Mouse (Mus musculus): Measurements from ENCODE around the gene Spata20. TPM values are rescaled to one million over a fixed set of nuclear protein-coding genes. Genes with fewer than 3 reads are reported as not detected.

Gene Spata20
- polyA plus RNA-seq, 1 experiment from 2014 or later, result not detected

GRCm38 (mm10) chr11:94461856-94462255, 24.1 kb downstream of the Spata20 start:
- no peak for DNase-seq (ENCODE audit: low spot score)
- Histone ChIP-seq H3K9me3 (replicated peaks) (no peaks in the 10 kb centered on the region), H3K4me3 (no peak overlapping the region), H3K36me3 (peaks cover 58% of the 10 kb centered on the region), H3K4me1 (peaks cover 54% of the 10 kb centered on the region), H3K27ac (replicated peaks) (no peak overlapping the region), H3K27me3 (ENCODE audit: low read depth, poor library complexity, severe bottlenecking) (no peaks in the 10 kb centered on the region)
- 95% methylated on average over 11 of the region's 11 CpGs for WGBS

DNA sequence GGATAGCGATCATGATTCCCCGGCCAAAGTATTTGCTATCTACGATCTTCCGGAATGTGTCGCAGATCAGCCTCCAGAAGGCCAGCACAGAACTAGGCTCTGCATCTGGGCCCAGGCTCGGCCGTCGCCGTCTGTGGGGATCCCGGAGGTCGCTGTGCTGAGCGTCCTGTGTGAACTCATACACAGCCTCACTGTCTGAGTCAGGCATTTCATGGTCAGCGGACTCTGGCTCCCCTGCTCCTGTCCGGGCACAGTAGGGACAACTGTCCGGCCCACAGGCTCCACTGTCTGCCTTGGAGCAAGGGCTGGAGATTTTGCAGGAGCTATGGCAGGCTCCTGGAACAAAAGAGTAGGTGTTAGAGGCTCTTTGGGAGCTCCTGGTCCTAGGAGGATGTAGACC, 29.0 kb downstream of the Spata20 start:
- Histone ChIP-seq H3K36me3 (peaks cover 87% of the 10 kb centered on the region), H3K27ac (replicated peaks) (no peak overlapping the region), H3K27me3 (ENCODE audit: low read depth, poor library complexity, severe bottlenecking) (no peaks in the 10 kb centered on the region), H3K9me3 (replicated peaks) (no peaks in the 10 kb centered on the region), H3K4me3 (no peak overlapping the region), H3K4me1 (peaks cover 34% of the 10 kb centered on the region)
- 85% methylated on average over 15 of the region's 15 CpGs for WGBS
- DNase-seq (ENCODE audit: low spot score), result no peak

DNA sequence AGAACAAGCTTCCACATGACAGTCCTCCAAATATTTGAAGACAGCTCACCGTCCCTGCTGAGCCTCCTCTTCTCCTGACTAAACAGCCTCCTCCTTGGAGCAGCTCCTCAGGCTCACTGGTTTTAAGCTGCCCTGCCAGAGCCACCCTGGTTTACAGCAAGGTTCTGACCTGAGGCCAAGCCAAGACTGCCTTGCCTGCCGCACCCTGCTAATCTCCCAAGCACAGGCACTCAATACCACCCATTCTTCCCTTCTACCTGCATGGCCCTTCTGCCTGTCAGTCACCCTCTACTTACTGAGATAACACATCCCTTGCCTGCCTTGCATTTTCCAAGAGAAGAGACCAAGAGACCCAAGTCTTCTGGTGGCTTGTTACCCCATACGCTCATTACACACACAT, 29.6 kb downstream of the Spata20 start:
- Histone ChIP-seq H3K36me3 (peaks cover 87% of the 10 kb centered on the region), H3K27ac (replicated peaks) (peak overlapping the region; percentile 53; the same call in 1 of the 2 replicates), H3K9me3 (replicated peaks) (no peaks in the 10 kb centered on the region), H3K4me3 (no peak overlapping the region), H3K27me3 (ENCODE audit: low read depth, poor library complexity, severe bottlenecking) (no peaks in the 10 kb centered on the region), H3K4me1 (peaks cover 34% of the 10 kb centered on the region)
- WGBS, result 83% methylated on average over 3 of the region's 3 CpGs
- no peak for DNase-seq (ENCODE audit: low spot score)

DNA sequence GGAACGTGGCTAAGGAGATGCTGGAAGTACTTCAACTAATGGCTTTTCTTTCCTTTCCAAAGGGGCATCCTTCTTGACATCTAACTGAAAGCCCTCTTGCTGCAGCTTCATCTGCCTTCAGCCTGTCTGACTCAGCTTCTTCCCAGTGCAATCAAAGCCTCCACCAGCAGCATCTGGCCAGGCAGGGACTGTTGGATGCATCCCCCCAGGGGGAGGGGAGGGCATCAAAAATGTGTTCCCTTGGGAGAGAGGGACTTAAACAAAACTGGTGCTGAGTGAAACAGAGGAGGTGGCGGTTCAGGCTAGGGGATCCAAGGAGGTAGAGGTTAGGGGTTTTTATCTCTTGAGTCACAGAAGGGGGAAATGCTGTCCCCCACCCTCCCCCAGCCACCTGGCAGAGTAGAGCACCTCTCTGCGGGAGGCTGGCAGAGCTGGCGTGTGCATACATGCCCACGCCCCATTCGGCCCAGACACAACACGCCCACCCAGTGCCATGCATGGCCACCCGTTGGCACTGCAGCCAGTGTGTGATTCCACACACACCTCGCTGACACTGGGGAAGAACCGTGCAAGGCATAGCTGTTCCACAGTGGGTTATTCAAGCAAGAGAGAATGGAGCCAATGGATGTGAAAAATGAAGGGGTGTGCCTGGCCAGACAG, 30.7 kb downstream of the Spata20 start:
- Histone ChIP-seq H3K4me3 (no peak overlapping the region), H3K27ac (replicated peaks) (no peak overlapping the region), H3K27me3 (ENCODE audit: low read depth, poor library complexity, severe bottlenecking) (no peaks in the 10 kb centered on the region), H3K4me1 (peaks cover 38% of the 10 kb centered on the region), H3K36me3 (peaks cover 81% of the 10 kb centered on the region), H3K9me3 (replicated peaks) (no peaks in the 10 kb centered on the region)
- no peak for DNase-seq (ENCODE audit: low spot score)
- 85% methylated on average over 10 of the region's 10 CpGs for WGBS

GRCm38 (mm10) chr11:94454756-94455155, 31.2 kb downstream of the Spata20 start:
- H3K4me3 ChIP-seq, result no peak overlapping the region
- 82% methylated on average over 5 of the region's 5 CpGs for WGBS
- H3K27ac ChIP-seq (replicated peaks), result peak overlapping the region; percentile 19
- peaks cover 40% of the 10 kb centered on the region for H3K4me1 ChIP-seq
- H3K9me3 ChIP-seq (replicated peaks), result no peaks in the 10 kb centered on the region
- no peaks in the 10 kb centered on the region for H3K27me3 ChIP-seq (ENCODE audit: low read depth, poor library complexity, severe bottlenecking)
- no peak for DNase-seq (ENCODE audit: low spot score)
- H3K36me3 ChIP-seq, result peaks cover 78% of the 10 kb centered on the region

DNA sequence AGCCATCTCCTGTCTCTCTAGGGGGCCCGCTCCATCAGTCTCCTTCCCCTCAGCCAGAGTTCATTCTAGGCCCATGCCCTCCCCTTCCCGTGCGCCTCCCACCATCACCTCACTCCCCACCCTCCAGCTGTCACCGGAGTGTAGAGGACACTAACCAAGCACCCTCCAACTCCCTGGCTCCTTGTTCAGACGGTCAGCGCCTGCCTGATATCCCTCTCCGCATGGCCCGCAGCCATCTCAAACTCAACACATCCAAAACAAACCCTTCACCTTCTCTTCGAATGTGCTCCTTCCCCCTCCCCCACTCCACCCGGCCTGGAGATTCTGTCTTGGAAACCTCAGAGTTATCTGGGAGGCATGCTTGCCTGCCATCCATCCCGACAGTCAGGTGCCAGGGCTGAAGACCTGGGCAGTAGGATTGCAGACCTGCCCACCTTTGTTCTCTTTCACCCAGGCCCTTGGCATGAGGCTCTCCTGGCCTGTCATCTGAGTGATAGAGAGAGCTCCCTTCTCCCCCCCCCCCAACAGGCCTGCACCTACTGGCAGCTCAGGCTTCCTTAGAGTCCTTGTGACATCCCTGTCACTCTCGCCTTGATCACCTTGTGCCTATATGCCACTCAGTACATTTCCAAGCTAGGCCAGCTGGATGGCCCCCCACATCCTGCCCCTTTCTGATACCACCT, 34.7 kb downstream of the Spata20 start:
- H3K36me3 ChIP-seq, result peaks cover 60% of the 10 kb centered on the region
- peak overlapping the region; percentile 75; the same call in 1 of the 2 replicates for H3K27ac ChIP-seq (replicated peaks)
- H3K9me3 ChIP-seq (replicated peaks), result no peaks in the 10 kb centered on the region
- H3K4me3 ChIP-seq, result no peak overlapping the region
- DNase-seq (ENCODE audit: low spot score), result no peak
- 76% methylated on average over 12 of the region's 12 CpGs for WGBS
- H3K4me1 ChIP-seq, result peaks cover 53% of the 10 kb centered on the region
- no peaks in the 10 kb centered on the region for H3K27me3 ChIP-seq (ENCODE audit: low read depth, poor library complexity, severe bottlenecking)

- Histone ChIP-seq H3K4me1 (peaks cover 61% of the 10 kb centered on the region), H3K36me3 (peaks cover 47% of the 10 kb centered on the region), H3K27ac (replicated peaks) (peak overlapping the region; percentile 75), H3K4me3 (no peak overlapping the region), H3K9me3 (replicated peaks) (no peaks in the 10 kb centered on the region), H3K27me3 (ENCODE audit: low read depth, poor library complexity, severe bottlenecking) (no peaks in the 10 kb centered on the region)
- no peak for DNase-seq (ENCODE audit: low spot score)
- 69% methylated on average over 5 of the region's 5 CpGs for WGBS
Measured at GRCm38 (mm10) chr11:94449886-94450285, 36.1 kb downstream of the Spata20 start.

DNA sequence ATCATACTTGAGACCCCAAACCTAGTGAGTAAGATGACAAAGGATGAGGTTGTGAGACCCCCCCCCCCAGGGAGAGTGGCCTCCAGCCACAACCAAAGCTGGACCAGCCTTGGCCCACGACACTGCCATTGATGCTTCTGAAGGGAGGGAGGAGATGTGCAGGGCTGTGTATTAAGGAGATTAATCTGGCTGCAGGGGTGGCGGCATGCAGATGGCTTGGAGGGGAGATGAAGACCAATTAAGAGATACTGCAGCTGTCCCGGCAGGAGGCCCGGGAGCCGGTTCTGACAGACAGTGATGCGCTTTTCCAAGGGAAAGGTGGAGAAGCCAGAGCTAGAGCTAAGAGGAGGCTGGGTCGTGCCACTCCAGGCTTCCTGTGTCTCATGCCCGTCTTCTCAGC, 36.7 kb downstream of the Spata20 start:
- DNase-seq (ENCODE audit: low spot score), result no peak
- Histone ChIP-seq H3K9me3 (replicated peaks) (no peaks in the 10 kb centered on the region), H3K4me3 (no peak overlapping the region), H3K36me3 (peaks cover 43% of the 10 kb centered on the region), H3K27ac (replicated peaks) (peak overlapping the region; percentile 75), H3K27me3 (ENCODE audit: low read depth, poor library complexity, severe bottlenecking) (no peaks in the 10 kb centered on the region), H3K4me1 (peaks cover 62% of the 10 kb centered on the region)
- WGBS, result 39% methylated on average over 8 of the region's 8 CpGs

- Histone ChIP-seq H3K4me3 (no peak overlapping the region), H3K36me3 (peaks cover 51% of the 10 kb centered on the region), H3K4me1 (peaks cover 85% of the 10 kb centered on the region), H3K27me3 (ENCODE audit: low read depth, poor library complexity, severe bottlenecking) (0 out of 2 replicates have a peak, but pooled peaks cover 6% of the 10 kb centered on the region), H3K27ac (replicated peaks) (peak overlapping the region; percentile 25), H3K9me3 (replicated peaks) (no peaks in the 10 kb centered on the region)
- no peak for DNase-seq (ENCODE audit: low spot score)
- 23% methylated on average over 3 of the region's 3 CpGs for WGBS
Measured at GRCm38 (mm10) chr11:94447017-94447416, 39.0 kb downstream of the Spata20 start.

DNA sequence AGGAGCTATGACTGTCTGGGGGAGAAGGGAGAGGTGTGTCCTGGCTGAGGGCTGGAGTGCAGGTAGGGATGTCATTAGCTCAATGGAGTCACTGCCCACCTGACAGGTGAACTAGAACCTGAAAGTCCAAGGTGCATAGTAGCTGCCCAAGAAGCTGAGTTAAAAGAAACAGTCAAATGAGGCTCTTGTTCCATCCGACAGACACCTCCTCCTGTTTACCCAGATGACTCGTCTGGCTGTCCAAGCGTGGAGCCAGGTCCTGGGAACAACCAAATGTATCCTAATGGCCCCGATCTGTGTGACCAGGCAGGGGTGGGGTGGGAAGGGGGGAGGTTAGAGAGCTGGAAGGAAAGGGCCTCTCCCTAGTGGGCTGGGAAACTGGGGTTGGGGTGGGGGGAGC, 40.7 kb downstream of the Spata20 start:
- DNase-seq (ENCODE audit: low spot score), result no peak
- H3K4me3 ChIP-seq, result no peak overlapping the region
- 0 out of 2 replicates have a peak, but pooled peaks cover 6% of the 10 kb centered on the region for H3K27me3 ChIP-seq (ENCODE audit: low read depth, poor library complexity, severe bottlenecking)
- peaks cover 44% of the 10 kb centered on the region for H3K36me3 ChIP-seq
- no peaks in the 10 kb centered on the region for H3K9me3 ChIP-seq (replicated peaks)
- H3K27ac ChIP-seq (replicated peaks), result peak overlapping the region; percentile 67
- 41% methylated on average over 4 of the region's 4 CpGs for WGBS
- peaks cover 91% of the 10 kb centered on the region for H3K4me1 ChIP-seq

- Histone ChIP-seq H3K27ac (replicated peaks) (peak overlapping the region; percentile 67), H3K4me1 (peaks cover 91% of the 10 kb centered on the region)
Measured at GRCm38 (mm10) chr11:94444829-94445228, 41.1 kb downstream of the Spata20 start.

GRCm38 (mm10) chr11:94441752-94442151, 44.2 kb downstream of the Spata20 start:
- no peak overlapping the region for H3K4me3 ChIP-seq
- H3K27ac ChIP-seq (replicated peaks), result peak overlapping the region; percentile 70
- peaks cover 92% of the 10 kb centered on the region for H3K4me1 ChIP-seq
- no peaks in the 10 kb centered on the region for H3K9me3 ChIP-seq (replicated peaks)
- H3K27me3 ChIP-seq (ENCODE audit: low read depth, poor library complexity, severe bottlenecking), result 0 out of 2 replicates have a peak, but pooled peaks cover 6% of the 10 kb centered on the region
- H3K36me3 ChIP-seq, result peaks cover 50% of the 10 kb centered on the region
- DNase-seq (ENCODE audit: low spot score), result no peak
- WGBS, result 73% methylated on average over 9 of the region's 9 CpGs

More at GRCm38 (mm10) chr11:94444829-94445228, 41.1 kb downstream of the Spata20 start:
- H3K36me3 ChIP-seq, result peaks cover 44% of the 10 kb centered on the region
- H3K4me3 ChIP-seq, result no peak overlapping the region
- WGBS, result 55% methylated on average over 5 of the region's 5 CpGs
- H3K9me3 ChIP-seq (replicated peaks), result no peaks in the 10 kb centered on the region
- 0 out of 2 replicates have a peak, but pooled peaks cover 6% of the 10 kb centered on the region for H3K27me3 ChIP-seq (ENCODE audit: low read depth, poor library complexity, severe bottlenecking)
- no peak for DNase-seq (ENCODE audit: low spot score)

DNA sequence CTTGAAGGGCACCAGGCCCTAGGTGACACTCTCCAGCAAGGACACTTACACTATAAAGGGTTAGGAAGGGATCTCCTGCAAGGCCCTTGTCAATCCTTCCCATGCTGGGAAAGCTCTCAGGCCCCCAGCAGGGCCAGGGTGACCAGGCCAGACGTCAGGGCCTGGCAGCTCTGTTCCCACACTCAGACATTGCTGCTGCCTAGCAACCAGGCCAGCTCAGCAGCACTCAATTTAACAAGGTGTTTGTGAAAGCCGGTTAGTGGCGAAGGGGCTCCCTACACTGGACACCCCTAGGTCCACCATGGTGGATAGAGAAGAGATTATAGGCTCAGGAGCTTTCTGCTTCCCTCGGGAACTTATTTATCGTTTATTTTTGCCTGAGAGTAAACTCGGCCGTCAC, 44.9 kb downstream of the Spata20 start:
- 0 out of 2 replicates have a peak, but pooled peaks cover 6% of the 10 kb centered on the region for H3K27me3 ChIP-seq (ENCODE audit: low read depth, poor library complexity, severe bottlenecking)
- peak; percentile 53 for DNase-seq (ENCODE audit: low spot score)
- peaks cover 55% of the 10 kb centered on the region for H3K36me3 ChIP-seq
- 34% methylated on average over 7 of the region's 7 CpGs for WGBS
- peak overlapping the region; percentile 70 for H3K27ac ChIP-seq (replicated peaks)
- peaks cover 86% of the 10 kb centered on the region for H3K4me1 ChIP-seq
- no peak overlapping the region for H3K4me3 ChIP-seq
- no peaks in the 10 kb centered on the region for H3K9me3 ChIP-seq (replicated peaks)
